Mouse (Mus musculus) testis, postnatal 14 days (tissue): ENCODE data around the gene Med4.
A peak's percentile ranks its signal among the peaks of the same experiment; 100 is the strongest.

Source experiments
- DNase-seq: peaks from one replicate; pipeline ENCODE4 v3.0.0; 2021; ENCODE audit warnings: low spot score

The Med4 gene

DNA sequence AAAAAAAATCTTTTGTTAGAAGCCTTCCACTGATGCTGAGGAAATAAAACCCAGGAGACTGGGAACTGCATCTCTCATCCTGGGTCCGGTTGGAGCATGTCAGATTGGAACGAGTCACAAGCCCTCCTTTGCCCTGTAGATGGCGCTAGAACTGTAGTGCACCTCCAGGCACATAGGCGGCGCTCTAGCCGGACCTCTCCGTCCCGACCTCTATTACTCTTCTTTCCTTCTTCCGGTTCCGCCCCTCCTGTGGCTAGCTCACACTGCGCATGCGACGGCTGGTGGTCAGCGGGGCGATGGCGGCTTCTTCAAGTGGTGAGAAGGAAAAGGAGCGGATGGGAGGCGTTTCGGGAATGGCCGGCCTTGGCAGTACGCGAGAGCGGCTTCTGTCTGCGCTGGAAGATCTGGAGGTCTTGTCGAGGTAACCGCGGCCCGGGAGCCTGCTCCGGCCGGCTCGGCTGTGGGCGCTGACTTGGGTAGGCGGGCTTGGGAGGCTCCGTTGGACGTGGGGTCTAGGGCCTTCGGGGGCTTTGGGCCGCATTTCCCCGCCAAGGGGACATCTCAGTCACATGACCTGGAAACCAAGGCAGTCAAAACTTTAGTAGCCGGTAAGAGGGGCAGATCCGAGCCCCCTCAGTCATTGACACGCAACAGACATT lies at the start of gene Med4:
Gene Med4, plus strand, starts transcription at position 261 of the 659 bp plus-strand sequence.
- peak; percentile 95 for DNase-seq

DNA sequence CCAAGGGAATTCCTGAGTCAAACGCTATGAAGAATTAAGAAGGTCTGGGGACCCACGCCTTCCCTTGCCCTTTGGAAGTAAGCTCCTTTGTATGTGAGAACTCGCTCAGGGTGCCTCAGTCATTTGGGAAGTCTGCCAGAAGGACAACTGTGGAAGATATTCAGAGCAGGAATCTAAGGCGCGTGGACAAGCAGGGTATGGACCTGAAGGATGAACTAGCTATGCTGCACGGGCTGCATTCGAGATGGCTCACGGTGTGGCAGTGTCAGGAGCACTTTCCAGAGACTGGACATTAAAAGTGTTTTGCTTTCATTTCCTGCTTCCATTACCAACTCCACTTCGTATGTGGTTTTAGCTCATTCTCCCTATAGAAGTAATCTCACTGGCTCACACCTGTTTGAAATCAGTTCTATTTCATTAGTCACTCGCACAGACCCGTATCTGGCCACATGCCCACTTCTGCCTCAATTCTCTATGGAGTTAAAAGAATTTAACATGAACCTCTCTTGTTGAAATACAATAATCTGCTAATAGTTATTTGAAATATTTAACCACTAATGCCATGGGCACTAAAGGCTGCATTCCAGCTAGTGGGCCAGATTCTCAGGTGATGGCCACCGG lies 49.2 kb upstream of the Med4 start:
- DNase-seq = no peak

DNA sequence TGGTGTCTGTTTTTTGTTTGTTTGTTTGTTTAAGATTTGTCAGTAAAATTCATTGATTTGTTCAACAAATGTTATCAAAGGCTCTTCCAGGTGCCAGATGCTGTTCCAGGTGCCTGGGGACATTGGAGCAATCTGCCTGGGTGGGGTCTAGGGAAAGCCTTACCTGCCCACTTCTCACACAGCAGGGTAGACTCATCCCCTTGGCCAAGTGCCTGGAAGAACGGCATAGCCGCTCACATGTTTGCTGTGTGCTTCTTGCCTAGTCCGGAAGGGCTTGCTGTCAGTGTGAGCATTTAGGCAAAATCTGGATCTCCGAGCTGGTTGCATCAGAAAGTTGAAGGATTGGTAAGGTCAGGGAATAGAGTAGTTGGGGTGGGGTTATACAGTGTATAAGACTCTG lies 47.6 kb upstream of the Med4 start:
- no peak for DNase-seq

DNA sequence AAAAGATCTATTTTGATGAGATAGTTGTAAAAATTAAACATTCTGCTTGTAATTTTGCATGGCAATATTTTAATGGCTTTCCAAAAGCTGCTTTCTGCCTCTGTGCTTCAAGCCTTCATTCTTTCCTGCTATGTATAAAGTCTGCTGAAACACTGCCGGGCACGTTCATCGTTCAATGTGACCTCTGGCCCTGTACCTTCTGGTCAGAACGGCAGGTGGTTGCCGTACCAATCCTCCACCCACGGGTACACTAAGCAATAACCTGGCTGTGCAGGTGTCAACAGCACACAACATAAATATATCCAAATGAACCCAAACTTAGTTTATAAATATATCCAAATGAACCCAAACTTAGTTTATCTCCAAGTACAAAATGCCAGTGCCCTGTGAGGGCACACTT lies 42.1 kb upstream of the Med4 start:
- DNase-seq = no peak

DNA sequence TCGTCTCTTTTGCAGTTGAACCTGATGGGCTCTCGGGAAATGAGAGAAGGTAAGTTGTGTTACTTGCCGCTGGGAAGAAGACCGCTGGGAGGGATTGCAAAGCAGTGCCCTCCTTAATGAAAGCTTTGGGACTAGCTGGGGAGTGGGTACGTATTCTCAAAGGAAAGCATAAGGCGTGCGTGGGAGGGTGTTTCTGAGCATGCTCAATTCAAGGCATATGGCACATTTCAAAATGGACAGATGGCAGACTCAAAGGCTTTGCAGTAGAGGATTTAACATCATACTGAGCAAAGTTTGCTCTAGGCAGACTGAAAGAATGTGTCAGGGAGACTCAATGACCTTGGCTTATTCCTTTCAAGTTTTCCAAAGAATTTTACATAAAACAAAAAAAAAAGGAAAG lies 40.3 kb upstream of the Med4 start:
- no peak for DNase-seq

DNA sequence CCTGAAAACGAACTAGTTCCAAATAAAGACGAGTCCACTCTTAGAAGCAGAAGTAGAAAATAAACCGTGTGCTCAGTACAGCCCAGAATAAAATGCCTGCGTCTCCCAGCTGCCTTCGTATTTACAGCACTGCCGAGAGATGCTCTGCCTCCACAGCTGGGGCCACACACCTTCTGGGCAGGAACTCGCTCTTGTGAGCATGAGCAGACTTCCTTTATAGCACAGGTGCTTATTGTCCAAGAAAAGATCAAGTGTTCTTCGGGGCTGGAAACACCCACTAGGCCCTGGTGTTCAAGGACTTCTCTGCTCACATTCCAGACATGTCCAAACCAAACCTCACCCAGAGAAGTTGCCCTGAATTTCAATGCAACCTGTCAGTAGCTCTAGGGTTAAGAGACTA lies 39.2 kb upstream of the Med4 start:
- DNase-seq = no peak

DNA sequence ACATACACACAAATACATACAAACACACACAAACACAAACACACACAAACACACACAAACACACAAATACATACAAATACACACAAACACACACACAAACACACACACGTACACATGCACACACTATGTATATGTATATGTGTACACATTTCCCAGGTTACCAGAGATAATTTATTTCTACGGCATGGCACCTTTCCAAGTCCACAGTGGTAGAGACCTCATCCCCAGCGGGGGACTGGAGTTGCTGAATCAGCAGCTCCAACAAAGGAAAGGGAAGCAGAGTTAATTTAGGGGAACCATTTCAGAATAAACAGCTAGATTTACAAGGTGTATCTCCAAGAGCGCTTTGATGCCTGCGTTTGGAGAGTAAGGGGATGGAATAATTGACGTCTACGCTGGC lies 37.6 kb upstream of the Med4 start:
- DNase-seq = no peak

DNA sequence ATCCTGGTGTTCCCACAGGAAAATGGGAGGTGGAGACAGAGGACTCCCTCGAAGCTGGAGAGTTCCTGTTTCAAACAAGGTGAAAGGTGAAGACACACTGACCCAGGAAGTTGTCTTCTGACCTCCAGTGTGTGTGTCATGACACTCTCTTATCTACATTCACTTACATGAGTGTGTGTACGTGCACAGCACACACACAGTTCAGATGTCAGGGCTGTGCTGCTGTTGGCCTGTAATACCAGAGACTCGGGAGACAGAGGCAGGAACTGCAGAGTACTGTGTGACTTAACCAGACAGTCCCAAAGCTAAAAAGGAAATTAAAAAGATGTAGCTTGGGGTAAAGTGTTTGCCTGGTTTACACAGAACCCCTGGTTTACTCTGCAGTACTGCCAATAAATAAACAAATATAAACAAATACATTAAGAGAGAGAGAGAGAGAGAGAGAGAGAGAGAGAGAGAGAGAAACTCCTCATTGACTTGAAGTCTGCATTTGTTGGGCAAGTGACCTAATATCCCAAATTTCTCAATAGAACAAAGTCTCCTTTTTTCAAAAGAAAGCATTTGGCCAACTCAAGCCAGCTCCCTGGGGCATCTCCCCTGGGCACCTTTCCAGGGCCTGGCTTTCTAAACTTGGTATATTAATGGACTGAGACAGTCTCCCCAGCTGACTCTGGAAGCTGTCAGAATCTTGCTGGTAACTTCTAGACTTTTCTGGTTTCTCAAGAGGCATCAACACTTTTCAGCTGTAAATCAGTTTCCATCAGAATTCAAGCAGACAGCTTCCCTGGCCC lies 36.0 kb upstream of the Med4 start:
- peak; percentile 36 for DNase-seq

DNA sequence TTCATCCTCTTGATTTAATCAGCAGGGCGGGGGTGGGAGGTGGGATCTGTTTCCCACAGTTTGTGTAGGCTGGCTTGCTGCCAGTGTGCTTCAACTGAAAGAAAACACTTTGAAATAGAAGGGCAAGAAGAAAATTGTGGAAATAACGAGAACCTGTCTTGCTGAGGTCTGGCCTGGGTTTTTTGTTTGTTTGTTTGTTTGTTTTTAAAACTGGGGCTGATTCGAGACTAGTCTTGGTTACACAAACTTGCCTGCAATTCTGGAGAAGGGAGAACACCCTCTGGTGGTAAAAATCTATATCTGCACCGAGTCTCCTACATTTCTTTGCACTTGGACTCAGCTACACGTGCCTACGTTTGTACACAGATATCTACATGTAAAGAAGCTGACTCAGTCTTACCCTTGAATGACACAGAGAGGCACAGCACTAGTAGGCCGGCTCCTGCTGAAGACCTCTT lies 35.2 kb upstream of the Med4 start:
- no peak for DNase-seq

DNA sequence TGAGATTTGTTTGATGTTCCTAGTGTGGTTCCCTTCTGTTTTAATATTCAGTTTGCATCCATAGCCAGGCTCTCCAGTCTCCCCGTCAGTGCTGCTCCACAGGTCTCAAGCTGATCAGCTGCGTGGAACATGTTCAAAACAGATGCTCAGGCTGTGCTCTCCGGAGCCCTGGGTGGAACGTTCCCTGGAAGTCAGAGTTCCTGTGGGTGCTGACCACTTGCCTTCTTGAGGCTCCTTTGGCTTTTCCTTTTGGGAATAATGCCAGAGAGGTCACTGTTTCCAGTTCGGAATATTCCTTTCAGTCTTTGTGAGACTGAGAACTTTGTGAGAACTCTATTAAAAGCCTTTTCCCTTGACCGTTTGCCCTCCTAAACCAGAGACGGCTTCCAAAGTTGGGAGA lies 34.3 kb upstream of the Med4 start:
- DNase-seq = peak; percentile 30

DNA sequence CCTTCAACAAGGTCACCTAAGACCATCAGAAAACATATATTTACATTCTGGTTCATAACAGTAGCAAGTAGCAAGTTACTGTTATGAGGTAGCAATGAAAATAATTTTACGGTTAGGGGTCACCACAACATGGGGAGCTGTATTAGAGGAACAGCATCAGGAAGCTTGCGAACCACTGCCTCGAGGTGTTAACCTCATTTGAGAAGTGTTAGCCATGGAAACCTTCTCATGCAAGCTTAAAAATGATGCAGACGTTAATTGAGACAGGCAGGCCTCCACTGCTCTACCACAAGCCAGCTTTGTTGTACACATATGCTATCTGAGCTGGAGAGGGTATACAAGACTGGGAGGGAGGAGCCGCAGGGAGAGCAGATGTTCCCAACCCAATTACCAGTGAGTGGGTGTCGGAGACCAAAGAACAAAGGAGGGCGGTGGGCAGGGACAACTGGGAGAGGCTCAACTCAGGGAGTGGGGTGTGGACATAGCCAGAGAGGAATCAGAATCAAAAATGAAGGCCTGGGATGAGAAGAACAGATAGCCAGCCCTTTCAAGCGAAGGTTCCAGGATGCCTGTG lies 33.4 kb upstream of the Med4 start:
- no peak for DNase-seq

DNA sequence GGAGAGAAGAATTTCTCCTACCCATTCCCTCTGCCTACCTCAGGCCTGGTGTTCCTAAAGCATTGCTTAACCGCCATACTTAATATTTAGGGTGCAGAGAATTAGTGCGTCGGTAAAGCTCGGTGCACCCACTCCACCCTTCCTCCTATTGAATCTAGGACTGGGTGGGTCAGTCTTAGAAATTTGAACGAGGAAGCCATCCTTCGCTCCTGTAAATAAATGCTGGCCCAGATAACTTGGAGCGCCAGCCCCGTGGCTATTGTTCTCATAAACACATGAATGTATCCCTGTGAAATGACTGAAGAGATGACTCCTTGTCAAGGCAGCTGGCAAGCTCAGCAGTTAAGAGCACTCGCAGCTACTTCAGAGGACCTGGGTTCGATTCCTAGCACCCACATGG lies 32.7 kb upstream of the Med4 start:
- no peak for DNase-seq

DNA sequence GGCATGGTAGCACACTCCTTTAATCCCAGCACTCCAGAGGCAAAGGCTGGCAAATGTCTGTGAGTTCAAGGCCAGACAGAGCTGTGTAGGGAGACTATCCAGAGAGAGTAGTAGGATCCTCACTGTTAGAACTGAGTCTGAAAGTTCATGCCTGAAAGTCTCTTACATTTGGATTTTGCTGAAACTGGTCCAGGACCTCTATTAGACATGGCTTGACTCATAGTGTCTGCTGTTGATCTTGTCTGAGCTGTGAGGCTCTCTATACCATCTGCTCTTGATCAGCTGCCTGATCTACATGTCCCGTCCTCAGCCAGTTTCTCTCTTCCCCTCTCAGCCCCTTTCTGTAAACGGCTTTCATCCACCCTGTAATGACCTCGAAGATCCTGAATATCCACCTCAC lies 31.5 kb upstream of the Med4 start:
- DNase-seq = no peak

DNA sequence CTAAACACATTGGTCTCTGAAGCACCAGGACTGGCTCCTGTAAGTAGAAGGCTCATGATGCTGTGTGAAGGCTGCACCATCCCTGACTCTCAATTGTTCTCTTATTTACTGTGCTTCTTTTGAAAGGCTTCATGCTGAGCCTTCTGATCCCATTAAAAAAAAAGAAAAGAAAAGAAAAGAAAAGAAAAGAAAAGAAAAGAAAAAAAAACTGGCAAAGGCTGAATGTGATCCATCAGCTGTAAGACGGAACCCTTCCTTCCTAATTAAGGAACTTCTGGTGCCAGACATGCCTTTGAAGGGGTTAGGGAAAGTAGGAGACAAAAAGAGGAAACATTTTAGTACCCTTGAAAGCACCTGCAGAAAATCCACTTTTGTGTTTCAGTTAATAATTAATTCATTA lies 30.1 kb upstream of the Med4 start:
- no peak for DNase-seq

DNA sequence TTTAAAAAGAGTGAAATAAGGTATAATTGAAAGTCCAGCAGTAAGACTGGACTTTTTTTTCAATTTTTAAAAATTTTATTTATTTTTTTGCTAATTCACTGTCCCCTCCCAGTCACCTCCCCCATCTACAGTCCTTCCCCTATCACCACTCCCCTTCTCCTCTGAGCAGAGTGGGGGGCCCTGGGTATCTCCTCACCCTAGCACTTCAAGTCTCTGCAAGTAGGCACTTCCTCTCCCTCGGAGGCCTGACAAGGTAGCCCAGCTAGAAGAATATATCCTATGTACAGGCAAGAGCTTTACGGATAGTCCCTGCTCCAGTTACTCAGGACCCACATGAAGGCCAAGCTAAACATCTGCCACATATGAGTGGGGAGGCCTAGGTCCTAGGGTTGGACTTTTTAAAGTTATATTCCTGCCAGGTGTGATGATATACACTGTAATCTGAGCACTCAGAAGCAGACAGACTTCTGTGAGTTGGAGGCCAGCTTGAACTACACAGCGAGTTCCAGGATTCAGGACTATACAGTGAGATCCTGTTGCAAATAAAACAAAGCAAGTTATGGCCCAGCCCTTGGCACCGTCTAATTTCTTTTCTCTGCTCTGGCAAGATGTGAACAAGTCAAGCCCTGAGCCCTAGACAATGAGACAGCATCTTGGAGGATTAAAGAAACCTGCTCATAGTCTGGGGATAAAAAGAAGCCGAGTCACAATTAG lies 26.2 kb upstream of the Med4 start:
- no peak for DNase-seq

DNA sequence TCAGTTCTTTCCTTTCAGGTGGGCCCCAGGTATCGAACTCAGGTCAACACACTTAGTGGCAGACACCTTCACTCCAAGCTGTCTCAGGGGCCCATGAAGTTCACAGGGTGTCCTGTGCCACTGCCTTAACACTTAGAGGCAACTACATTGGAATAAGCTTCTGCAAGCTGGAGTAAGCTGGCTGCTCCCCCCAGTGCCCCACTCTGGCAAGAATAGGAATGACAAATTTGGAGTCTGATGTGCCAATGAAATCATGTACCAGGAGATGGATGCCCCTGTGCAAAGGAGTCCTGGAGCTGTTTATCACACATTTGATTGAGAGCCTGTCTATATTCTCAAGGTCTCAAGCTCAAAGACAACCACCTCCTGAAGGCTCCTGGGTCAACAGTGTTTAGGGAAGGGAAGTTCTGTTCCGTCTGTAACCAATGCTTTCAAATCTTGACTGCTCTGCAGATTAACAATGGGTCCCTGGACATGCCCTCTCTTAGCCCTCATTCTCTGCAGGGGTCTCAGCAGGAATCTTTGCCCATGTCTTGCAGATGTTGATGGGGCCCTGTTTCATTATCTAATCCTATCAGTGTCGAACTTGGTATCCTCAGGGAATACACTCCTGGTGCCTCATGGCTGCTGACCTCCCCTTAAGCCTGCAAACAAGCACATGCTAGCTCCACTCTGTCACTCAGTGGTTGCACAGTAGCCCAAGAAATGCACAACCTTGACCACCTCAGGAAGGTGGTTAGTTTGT lies 25.3 kb upstream of the Med4 start:
- no peak for DNase-seq

DNA sequence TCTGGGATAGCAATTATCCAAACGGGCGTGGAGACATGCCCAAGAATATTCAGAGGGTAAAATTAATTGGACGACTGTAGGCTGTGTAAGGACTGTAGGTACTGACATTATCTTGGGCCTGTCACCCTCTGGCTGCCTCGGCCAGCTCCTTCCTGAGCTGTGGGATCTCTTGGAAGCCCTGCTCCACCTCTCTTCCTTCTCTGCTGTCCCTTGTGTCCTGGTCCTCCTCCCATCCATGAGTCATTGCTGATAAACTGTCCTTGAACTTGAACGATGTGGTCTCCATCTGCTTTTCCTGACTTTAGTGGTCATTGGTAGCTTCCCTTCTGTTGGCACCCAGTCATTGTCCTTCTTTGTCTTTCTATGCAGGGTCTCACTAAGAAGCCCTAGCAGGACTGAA lies 23.2 kb upstream of the Med4 start:
- DNase-seq = no peak

DNA sequence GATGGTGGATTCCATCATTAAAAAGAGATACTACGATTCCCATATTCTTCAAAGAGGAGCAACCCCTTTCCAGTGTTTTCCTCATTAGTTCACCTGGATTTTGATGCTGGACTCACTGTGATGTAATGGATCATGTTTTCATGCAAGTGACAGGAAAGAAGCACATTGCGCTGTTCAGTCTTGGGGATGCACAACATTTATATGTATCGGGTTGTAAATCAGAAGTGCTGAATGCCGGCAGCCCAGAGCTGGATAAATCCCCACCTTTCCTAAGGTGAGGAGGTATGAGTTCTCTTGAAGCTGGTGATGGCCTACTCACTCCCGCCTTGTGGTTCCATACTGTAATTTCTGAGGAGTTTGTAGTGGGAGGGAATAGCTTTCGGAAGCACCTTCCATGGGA lies 16.5 kb upstream of the Med4 start:
- DNase-seq = no peak

DNA sequence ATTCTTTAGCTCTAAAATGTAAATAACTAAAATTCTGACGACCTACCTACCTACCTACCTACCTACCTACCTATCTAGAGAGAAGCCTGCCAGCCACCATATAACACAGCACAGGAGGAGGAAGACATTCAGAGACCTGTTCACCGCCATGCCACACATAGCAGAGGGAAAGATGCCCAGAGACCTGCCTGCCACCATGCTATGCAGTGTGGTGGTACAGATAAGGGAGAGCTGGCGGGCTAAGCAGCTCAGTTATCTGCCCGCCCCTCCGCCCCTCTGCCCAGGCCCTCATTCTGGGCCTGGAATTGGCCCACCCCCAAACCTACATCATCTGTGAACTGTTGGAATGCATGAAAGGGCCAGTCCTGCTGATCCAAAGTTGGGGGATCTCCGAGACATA lies 15.7 kb upstream of the Med4 start:
- DNase-seq = no peak

DNA sequence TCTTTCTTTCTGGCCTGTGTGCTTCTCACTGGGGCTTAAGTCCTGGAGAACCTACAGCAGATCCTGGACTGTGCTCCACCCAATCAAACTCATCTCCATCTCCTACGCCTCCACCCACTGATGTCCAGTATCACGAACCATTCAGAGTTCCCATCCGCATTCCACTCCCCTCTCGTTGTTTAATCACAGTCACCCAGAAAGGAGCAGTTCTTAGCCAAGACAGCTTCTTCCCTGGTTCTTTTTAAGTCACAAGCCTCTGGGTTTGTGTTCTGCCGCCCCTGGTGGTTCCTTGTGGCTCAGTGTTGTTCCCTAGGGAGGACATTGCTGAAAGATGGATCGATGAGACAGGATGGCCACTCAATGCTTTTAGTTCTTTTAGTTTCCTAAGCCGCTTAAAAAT lies 14.1 kb upstream of the Med4 start:
- DNase-seq = no peak

DNA sequence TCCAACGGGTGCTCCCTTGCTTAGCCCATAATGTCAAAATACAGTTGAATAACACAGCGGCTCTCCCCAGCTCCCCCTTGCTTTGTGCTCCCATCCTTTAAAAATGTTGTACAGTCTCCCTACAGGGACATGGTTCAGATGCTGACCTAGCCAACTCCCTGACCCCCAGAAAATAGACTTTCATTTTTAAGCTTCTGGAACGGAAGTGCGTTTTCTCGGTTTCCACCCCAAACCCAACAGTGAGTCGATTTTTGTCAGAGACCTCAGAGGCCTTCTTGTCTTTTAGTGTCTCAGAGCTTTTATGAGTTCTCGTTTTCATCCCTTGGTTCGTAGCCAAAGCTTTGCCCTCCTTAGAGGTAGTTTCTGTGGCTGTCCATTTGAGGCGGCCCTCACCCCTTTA lies 8.5 kb upstream of the Med4 start:
- DNase-seq = no peak

DNA sequence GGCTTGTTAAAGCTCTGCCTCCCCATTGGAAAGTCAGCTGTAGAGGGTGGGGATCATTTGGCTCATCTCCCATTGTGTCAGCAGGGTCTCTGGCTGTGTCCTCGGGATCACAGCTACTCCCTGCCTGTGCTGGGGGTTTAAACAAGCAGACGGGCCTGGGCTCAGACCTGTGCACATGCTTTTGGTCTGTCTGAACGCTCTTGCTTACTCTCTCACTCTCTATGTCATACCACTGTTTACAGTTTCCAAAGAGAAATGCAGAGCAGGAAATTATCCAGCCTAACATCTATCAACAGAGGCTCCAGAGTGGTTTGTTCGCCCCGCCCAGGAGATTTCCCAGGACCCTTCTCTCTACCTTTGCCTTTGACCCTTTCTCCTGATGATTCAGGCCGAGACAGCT lies 8.1 kb upstream of the Med4 start:
- no peak for DNase-seq
